Mouse (Mus musculus) cerebellum, adult (tissue): ENCODE data around the gene Epc2.
A peak's percentile ranks its signal among the peaks of the same experiment; 100 is the strongest.

Source experiments
- ATAC-seq: cut with Nextera tagmentation; 2 replicates; pipeline ENCODE4 v1.9.2; 2017; ENCODE audit warnings: mild to moderate bottlenecking, moderate library complexity, mixed read lengths; ENCODE audit not compliant: insufficient number of reproducible peaks, low FRiP score, low TSS enrichment

Epc2 gene

GRCm38 (mm10) chr2:49562688-49563350 lies 111.5 kb downstream of the Epc2 start:
- peak; percentile 74 for ATAC-seq

DNA sequence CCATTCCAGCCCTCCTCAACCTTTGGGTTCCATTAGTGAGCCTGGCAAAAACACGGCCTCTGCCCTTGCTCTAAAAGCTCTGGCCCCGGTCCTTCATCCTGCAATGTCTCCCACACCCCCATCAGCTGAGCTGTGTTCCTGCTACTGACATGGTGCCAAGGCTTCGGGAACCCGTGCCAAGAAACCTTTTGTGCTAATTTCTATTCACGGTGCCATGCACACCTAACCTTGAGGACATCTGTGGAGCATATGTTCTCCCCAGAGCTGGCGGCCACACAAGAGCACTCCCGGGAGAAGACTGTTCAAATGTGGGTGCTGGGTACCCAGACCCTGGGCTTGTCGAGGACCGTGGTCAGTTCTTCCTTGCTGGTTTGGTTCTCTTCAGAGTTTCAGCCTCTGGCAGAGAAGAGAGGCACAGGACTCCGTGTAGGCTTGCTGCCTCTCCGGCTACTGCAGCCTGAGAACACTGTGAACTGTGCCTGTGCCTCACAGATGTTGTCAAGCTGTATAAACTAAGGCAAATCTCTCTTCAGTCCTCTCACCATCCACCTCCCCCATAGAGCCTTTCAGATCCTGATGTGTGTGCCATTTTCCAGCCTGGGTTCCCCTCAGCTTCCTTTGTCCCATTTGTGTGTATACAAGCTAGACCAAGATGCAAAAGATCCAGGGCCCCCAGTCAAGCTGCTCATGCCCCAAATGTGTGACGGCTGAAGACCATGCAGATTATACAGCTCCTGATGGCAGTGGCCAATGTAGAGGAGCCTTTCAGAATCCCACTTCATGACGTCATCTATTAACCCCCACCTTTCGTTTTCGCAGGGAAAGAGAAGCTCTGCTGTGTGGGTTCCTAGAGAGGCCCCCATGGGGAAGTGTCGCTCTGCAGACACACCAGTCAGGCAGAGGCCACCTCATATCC lies 118.8 kb downstream of the Epc2 start:
- peak; percentile 90 for ATAC-seq

DNA sequence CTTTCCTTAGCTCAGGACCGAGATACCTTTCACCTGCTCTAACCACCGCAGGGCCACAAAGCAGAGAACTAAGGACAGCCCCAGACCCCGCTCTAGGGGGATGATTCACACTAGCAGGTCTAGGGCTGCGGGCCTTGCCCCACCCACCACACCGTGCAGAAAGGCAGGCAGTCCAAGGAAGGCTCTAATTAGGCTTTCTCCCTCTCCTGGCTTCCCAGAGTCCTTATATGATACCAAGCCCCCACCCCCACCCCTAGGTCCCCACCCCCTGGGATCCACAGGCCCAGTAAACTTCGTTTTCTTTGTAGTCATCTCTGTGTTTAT lies 119.5 kb downstream of the Epc2 start:
- ATAC-seq: 0 out of 2 replicates have a peak, but pooled peaks have one; percentile 2

DNA sequence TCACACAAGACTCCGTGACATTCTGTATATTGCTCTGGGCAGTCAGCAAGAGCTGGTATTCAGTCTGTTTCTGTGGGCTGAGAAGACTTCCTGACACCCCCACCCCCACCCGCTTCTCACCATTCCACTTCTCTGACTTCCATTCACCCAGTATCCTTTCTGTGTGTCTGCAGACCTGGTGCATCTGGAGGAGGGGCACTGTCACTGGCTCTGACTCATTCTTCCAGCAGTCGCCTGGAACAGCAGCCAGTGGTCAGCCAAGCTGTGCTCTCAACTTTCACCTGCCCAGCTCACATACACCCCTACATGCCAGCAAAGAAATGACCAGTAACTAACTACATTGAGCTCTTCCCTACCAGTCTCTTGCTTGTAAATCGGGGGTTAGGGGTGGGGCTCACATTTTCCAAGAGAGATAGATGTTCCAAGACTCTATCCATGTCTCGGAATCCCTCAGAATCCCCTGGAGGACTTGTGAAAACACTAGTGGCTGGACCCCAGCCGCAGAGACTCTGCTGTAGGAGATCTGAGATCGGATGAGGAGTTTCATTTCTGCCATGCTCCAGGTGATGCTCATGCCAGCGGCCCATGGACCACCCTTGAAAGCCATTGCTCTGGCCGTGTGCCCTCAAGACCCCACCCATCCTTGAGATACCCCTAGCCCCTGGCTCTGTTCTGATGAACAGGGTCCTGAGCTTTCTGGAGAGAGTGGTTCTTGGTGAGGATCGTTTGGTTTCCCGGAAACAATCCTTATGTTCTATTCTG lies 120.1 kb downstream of the Epc2 start:
- ATAC-seq: no peak

DNA sequence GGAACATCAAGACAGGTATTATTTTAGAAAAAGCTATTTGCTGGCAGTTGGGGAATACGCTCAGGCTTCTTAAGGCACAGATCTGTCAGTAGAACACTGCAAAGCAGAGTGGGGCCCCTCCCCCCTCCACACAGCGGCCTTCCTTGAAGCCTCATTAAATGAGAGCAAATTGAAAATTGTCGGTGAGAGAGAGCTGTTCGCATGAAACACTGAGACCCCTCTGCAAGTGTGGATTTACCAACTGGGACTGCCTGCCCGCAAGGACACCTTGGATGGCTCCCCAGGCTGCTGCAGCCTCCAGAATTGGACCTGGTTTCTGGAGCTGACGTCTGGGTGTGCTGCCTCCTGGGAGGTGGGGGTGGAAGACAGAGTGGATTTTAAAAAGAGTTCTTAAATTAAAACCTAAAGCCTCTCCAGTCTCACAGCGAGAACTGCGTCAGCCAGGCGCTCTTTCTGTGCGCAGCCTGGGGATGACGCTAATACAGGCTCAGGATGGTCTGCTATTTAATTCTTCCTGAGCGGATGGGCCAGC lies 120.9 kb downstream of the Epc2 start:
- ATAC-seq: no peak

DNA sequence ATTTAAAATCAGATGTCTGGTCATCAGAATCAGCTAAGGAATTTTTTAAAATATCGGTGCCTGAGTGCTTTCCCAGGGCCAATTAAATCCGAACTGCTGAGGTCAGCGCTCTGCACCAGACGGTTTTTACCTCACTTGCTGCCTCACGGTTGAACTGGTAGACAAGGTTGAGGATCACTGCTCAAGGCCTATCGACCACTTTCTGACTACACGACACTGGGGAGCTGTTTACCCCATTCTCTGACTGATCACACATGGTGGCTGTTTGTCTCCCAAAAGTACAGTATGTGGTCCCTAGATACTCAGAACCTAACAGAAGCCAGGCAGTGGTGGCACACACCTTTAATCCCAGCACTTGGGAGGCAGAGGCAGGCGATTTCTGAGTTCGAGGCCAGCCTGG lies 121.4 kb downstream of the Epc2 start:
- ATAC-seq: no peak

DNA sequence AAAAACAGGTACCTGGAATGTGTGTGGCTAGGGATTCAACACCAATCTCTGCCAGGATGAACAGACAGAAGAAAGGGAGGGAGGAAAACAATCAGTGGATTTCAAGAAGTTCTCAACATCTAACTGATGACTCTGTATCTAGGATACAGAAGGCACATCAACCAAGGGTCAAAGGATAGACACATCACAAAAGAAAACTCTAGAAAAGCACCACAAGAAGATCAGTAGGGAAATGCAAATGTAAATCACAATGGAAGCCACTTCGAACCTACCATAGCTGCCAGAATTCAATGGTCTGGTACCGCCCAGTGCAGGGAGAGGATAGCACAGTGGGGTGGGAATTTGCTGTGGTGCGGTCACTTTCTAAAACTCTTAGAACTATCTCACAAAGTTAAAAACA lies 122.0 kb downstream of the Epc2 start:
- ATAC-seq: no peak

GRCm38 (mm10) chr2:49580585-49580984 lies 129.3 kb downstream of the Epc2 start:
- no peak for ATAC-seq

GRCm38 (mm10) chr2:49582546-49582945 lies 131.3 kb downstream of the Epc2 start:
- no peak for ATAC-seq

DNA sequence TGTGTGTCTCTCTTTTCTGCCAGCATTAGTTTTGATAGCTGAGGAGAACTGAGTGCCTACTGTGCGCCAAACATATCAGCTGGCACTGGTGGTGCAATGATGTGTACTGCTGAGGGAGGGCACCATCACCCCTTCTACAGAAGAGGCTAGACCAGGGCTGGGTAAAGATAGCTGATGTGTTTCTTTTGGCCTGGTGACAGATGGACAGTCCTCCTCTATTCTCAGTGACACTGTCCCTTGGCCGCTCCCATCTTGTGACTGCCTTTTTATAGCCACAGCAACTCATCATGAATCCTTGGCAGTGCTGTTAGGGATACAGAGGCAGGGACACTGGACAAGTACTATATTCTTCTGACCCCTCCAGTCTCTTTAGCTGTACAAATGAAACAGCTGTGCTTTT lies 132.0 kb downstream of the Epc2 start:
- no peak for ATAC-seq

DNA sequence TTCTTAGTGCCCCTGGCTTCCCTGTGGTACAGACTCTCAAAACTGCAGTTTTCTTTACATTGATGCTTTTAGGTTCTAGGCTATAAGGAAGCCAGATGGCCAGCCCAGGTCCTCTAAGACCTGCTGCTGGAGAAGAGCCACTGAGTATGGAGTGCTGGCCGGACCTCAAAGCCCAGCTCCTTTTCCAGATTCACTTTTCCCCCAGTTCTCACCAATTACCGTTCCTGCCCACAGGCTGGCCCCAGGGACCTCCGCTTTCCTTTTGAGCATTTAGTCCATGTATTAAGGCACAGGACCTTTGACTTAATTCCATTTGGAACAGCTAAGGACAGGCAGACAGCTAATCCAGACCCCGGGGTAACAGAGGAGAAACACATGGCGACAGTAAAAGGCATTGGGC lies 139.2 kb downstream of the Epc2 start:
- peak; percentile 56; the same call in 1 of the 2 replicates for ATAC-seq

DNA sequence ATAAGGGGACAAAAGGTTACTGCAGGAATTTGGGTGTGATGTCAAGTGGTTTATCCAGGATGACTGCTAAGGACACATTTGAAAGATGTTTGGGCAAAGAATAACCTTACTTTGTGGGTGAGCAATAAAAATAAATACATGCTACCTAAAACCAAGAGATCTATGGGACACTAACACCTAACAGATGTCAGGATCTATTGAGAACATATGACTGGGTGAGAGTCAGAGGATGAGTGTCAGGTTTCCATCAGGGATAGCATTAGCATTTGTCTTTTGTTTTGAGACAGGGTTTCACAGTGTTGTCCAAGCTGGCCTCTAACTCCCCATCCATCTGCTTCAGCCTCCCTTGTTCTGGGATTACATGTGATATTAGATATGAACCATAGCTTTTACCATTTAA lies 141.6 kb downstream of the Epc2 start:
- no peak for ATAC-seq

DNA sequence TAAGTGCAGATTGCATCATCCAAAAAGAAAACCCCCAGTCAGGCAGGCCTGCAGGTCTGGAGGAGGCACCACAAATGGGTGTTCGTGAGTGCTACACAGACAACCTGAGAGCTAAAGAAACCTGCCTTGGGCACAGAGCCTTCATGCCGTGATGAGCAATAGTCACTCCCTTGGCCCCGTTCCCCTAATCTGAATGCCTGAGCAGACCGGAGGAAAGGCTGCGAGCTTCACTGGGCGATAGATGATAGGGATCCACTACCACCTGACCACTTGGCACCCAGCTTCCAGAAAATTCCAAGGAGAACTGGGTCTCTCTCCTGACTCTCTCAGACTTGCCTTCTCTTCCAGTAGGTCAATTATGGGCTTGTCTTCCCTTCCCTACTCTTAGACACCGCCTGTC lies 143.6 kb downstream of the Epc2 start:
- peak; percentile 68 for ATAC-seq

DNA sequence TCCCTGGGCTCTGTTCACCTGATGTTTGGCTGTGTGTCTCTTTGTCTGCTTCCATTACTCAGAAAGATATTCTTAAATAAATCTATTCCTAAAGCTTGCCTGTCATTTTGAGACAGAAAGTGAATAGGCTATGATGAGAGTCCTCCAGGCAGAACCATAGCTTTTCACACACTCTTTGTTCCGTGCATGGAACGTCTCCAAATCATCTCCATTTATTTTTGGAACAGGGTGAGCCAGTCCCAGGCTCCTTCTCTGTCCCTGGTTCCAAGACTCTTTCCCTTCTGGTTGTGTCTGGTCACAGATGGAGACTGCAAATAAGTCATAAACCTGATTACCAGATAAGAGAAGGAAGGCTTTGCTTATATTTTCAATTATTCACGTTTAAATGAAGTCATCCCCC lies 145.0 kb downstream of the Epc2 start:
- peak; percentile 70 for ATAC-seq

- no peak for ATAC-seq
Measured at GRCm38 (mm10) chr2:49600021-49600681, 148.9 kb downstream of the Epc2 start.
